Mouse (Mus musculus): ENCODE measurements at regions not wholly inside any gene's neighbourhood (a gene's known extent, or its start where the extent isn't known, plus 50 kb on each side); places are given as distances from the start of the nearest gene placed in this dataset.

DNA sequence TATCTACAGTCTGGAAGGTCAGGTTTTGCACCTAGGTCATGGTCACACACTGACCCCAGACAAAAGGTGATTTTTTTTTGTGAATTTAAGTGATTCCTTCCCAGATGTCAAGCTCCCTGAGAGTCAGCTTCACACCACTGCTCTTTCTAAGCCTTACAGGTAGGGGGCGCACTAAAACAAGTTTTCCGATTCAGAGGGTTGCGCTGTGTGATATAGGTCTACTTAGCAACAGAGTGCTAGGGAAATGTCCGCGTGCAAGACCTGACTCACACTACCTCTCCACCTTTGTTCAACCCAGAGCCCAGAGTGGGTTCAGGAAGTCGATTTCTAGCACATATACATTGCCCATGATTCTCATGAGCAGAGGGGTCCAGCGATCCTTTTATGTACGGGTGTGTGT is 255.4 kb downstream of the Diras2 start:
- TF ChIP-seq EP300 (IDR thresholded peaks at IDR 0.05; ENCODE audit: low read depth in 1 of 2, low read length in 2 of 2) (no peak), POLR2AphosphoS2 (IDR thresholded peaks at IDR 0.05; ENCODE audit: low read length) (no peak)

Measured in MEL (cell line).